Mouse (Mus musculus): Measurements from ENCODE around the gene Ppargc1a.

Gene Ppargc1a

DNA sequence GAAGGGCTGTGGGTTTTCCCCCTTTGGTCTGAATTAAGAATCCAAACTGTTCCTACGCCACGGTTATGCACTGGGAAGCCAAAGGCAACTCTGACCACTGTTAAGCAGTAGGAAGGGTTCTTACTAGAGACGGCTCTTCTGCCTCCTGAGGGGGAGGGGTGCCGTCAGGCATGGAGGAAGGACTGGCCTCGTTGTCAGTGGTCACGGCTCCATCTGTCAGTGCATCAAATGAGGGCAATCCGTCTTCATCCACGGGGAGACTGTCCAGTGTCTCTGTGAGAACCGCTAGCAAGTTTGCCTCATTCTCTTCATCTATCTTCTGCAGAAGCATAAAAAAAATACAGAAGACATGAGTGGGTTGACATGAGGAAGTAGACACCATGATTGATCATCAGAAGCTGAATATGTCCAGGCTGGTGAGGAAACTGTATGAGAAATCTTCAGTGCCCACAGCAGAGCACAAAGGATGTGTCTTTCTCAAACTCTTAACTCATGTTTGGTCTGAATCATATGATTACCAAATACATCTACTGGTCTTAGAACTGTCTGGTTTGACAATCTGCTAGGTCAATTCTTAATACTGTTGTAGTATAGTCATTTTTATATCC, 69.5 kb downstream of the Ppargc1a start:
- no peak for DNase-seq

- DNase-seq, result no peak
Measured at GRCm38 (mm10) chr5:51495446-51495845, 72.1 kb downstream of the Ppargc1a start.

DNA sequence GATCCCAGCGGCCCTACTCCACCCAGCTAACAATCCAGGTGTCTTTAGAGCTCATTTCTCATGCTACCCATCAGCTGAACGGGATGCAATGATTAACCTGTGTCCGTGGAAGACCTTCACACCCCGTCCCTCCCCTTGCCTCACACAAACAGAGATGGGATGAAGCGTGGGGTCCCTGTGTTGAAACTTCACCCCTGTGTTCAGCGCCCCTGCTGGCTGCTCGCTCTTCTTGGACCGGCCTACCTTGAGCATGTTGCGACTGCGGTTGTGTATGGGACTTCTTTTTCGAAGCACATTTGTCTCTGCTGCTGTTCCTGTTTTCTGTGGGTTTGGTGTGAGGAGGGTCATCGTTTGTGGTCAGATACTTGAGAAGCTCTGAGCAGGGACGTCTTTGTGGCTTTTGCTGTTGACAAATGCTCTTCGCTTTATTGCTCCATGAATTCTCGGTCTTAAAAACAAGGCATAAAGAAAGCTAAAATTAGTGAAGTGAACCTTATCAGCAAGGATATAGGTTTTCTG, 73.1 kb downstream of the Ppargc1a start:
- no peak for DNase-seq

- no peak for DNase-seq
Measured at GRCm38 (mm10) chr5:51483768-51484167, 83.8 kb downstream of the Ppargc1a start.

- no peak for DNase-seq
Measured at GRCm38 (mm10) chr5:51479859-51480258, 87.7 kb downstream of the Ppargc1a start.

DNA sequence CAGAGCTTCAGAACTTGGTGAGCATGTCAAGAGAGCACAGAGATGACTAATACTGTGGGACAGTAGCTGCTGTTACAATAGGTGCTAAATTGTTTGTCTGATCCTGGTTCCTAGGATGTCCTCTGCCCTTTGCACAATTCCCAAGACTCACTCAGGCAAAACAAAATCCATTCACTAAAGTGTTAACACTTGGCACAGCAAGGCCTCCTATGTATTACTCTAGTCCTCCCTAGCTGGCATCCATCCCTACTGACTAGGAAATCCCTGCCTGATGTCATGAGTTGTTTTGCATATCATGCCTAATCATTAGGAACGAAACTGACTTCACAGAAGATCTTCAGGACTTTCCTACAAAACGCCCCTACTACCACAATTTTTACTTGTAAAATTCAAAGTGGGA, 88.1 kb downstream of the Ppargc1a start:
- DNase-seq, result no peak

DNA sequence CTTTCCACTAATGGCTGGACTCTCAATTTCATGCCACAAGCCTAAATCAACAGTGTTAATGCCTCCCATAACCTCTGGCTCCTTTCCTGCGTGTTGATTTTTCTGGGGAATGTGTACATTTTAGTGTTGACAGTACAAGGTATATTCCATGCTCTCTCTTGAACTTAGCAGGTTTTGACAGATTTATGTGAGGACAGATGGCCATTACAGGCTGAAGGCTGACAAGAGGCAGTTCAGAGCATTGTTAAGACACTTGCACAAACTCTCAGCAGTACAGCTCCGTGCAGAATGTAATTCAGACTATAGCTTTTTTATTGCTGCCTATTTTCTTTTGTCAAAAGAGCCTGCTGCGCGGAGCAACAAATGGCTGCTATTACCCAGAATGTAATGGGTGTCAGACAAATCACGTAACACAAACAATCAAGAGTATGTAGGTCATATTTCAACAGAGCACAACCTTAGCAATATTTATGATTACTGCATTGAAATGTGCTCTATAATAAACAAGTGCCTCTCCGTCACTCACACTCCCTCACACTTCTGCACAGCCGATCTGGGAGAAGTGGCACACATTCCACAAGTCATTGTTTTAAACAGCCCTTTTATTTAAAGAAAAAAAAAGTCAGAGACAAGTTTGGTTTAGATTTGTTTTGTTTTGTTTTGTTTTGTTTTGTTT, 89.1 kb downstream of the Ppargc1a start:
- DNase-seq, result no peak

DNA sequence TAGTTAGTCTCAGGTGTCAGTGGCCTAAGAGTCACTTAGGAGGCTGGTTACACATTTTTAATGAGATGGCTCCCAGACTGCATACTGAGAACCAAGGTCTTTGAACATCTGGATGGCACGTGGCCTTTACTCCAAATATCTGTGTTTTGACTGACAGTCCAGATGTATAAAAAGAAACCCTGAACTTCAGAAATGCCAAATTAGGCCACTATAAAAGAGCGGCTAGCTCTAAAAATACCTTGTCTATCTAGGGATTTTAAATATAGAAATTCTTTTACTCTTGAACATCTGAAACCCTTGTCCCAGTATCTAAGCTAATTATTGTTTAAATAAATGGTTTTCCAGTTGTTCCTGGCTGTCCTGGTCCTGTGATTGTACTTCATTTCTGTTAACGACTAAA, 90.4 kb downstream of the Ppargc1a start:
- DNase-seq, result no peak

GRCm38 (mm10) chr5:51475034-51475541, 92.4 kb downstream of the Ppargc1a start:
- no peak for DNase-seq

DNA sequence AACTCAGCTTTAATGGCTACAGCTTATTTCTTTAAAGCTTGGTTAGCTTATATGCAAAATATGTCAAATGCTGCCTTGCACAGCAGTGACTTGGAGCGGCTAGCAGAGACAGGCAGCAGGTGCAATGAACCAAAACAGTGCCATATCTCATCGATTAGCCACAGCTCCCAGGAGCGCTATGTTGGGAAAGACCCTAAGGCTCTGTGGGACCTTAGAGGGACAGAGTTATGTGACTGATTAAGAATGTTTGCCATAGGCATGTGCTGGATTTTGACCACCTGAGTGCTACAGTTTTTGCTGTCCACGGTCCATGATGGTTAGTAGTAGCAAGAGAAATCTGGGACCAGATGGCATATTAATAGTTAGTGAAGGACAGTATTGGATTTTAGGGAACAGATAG, 95.9 kb downstream of the Ppargc1a start:
- DNase-seq, result no peak

GRCm38 (mm10) chr5:51466036-51466435, 101.5 kb downstream of the Ppargc1a start:
- no peak for DNase-seq

- DNase-seq, result no peak
Measured at GRCm38 (mm10) chr5:51452033-51452432, 115.5 kb downstream of the Ppargc1a start.

DNA sequence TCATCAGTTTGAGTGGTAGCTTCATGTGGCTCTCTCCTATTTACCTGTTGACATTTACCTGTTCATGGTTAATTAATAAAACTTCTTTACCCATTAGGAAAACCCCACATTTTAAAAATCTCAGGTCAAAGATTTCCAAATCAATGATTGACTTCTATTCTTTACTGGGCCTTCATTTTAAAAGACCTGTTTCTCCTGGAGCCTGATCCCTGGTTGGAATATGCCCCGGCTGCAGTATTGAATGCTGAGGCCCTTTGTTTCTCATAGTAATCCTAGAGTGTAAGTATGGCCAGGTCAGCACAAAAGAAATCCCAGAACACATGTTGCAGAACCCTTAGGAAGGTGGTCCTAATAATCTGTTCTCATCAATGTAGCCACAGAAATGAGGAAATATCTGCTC, 119.9 kb downstream of the Ppargc1a start:
- DNase-seq, result no peak

GRCm38 (mm10) chr5:51446299-51447090, 121.0 kb downstream of the Ppargc1a start:
- DNase-seq, result no peak

- no peak for DNase-seq
Measured at GRCm38 (mm10) chr5:51445726-51446125, 121.8 kb downstream of the Ppargc1a start.

GRCm38 (mm10) chr5:51439773-51440172, 127.8 kb downstream of the Ppargc1a start:
- DNase-seq, result no peak

- DNase-seq, result no peak
Measured at GRCm38 (mm10) chr5:51433905-51434304, 133.6 kb downstream of the Ppargc1a start.

DNA sequence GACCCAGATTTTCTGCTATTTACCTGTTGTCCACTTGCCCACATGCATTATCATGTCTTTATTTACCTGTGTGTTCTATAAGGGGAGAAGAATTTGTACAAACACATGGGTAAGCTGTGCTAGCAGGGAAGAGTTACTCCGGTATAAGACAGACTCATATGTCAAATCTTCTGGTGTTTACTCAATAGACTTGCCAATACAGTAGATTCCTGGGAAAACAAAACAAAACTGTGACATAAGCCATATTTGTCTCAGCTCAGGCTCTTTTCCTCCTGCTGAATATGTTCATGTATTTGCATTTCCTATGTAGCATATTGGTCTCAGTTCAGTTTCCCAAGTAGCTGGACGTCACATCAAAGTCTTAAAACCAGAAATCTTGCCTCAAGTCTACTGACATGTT, 135.0 kb downstream of the Ppargc1a start:
- no peak for DNase-seq

DNA sequence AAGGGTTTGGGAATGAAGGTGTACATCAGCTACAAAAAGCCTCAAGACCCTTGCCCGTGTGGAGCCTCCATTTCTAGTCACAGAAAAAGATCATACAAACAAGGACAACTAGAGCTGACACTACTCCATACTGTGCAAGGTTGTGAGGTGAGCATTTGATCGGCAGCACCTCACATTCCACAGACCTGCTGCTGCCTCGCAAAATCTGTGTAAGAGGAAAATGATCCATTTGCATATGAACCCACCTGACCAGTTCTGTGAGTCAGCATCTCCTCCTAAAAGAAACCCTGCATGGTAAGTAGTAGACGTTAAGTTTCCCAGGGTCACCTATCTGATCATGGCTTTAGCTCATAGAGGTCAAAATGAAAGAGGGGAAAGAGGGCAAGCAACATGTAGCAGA, 135.5 kb downstream of the Ppargc1a start:
- DNase-seq, result no peak

- DNase-seq, result no peak
Measured at GRCm38 (mm10) chr5:51426406-51426805, 141.1 kb downstream of the Ppargc1a start.

DNA sequence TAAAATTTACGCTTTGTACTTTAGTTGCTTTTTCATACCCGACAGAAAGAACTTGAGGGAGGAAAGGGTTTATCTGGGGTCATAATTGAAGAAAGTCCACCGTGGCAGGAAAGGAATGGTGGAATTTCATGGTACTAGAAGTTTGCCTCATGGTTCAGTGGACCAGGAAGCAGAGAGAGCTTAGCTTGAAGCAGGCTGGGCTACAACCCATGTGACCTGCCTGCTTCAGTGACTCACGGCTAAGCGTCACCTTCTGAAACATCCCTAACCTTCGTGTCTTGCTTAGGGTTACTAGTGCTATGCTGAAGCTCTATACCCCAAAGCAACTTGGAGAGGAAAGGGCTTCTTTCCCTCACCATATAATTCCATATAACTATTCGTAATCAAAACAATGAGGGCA, 151.1 kb downstream of the Ppargc1a start:
- DNase-seq, result no peak

- no peak for DNase-seq
Measured at GRCm38 (mm10) chr5:51415456-51415855, 152.1 kb downstream of the Ppargc1a start.

GRCm38 (mm10) chr5:51412303-51413117, 155.0 kb downstream of the Ppargc1a start:
- no peak for DNase-seq

Measured in lung, postnatal 10 days (tissue).